Mouse (Mus musculus) spleen, adult 2 months (tissue): ENCODE data around the gene Tmprss9.

Experiments
- CTCF ChIP-seq: fragments of 200-500 bp; IDR thresholded peaks from 2 replicates; pipeline ENCODE4 v1.5.1; 2011; ENCODE audit warnings: mild to moderate bottlenecking, inconsistent platforms; ENCODE audit not compliant: insufficient read depth, insufficient read length, insufficient replicate concordance; ENCODE audit errors: extremely low read depth
- POLR2A ChIP-seq: fragments of 200-500 bp; IDR thresholded peaks from 2 replicates; pipeline ENCODE4 v1.6.1; 2011; ENCODE audit warnings: low read depth, low read length, inconsistent platforms

DNA sequence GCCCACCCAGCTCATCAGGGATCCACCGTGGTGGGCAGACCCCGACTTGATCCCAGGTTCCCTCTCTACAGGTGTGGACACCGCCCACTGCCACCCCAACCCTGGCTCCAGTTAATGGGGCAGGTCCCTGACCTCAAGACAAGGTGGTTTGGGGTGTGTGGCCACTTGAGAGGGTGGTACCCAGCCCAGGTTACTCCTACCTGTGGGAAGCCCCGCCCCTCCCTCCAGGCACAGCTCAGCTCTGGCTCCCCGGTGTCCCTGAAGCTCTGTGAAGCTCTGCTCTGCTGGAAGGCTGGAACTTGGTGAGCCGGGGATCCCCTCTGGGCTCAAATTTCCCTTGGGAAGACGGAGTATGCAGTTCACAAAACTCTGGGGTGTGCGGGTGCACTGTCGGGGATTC lies at the start of gene Tmprss9:
- no peak for TF ChIP-seq CTCF
- no peak for TF ChIP-seq POLR2A
